Mouse (Mus musculus): ENCODE data around the gene Nt5c2. TPM values are rescaled to one million over a fixed set of nuclear protein-coding genes. Genes with fewer than 3 reads are reported as not detected.

Nt5c2 gene
- polyA plus RNA-seq, 1 experiment: 10.2 TPM

GRCm38 (mm10) chr19:47031770-47032169 lies 16.8 kb upstream of the Nt5c2 start:
- Histone ChIP-seq H3K27ac (ENCODE audit: insufficient read depth, low read length) (no peak overlapping the region), H3K36me3 (ENCODE audit: control insufficient read depth, insufficient read depth, low read length) (peaks cover 14% of the 10 kb centered on the region), H3K27me3 (ENCODE audit: control insufficient read depth, insufficient read depth, low read length) (no peaks in the 10 kb centered on the region), H3K4me1 (ENCODE audit: control insufficient read depth, insufficient read depth, insufficient read length) (no peaks in the 10 kb centered on the region), H3K4me3 (ENCODE audit: extremely low read depth, insufficient read depth, insufficient read length) (no peak overlapping the region; the same call in 1 of the 2 replicates)
- TF ChIP-seq POLR2A (IDR thresholded peaks at IDR 0.05; ENCODE audit: low read depth, low read length): no peak
- no peak for TF ChIP-seq CTCF (IDR thresholded peaks at IDR 0.05; ENCODE audit: extremely low read depth, insufficient read depth, insufficient read length, insufficient replicate concordance)
- DNase-seq (ENCODE audit: low read depth in 1 of 2, low spot score in 2 of 2): no peak
- 93% methylated on average over 6 of the region's 6 CpGs for WGBS

- Histone ChIP-seq H3K27ac (ENCODE audit: insufficient read depth, low read length) (no peak overlapping the region), H3K4me3 (ENCODE audit: extremely low read depth, insufficient read depth, insufficient read length) (no peak overlapping the region), H3K36me3 (ENCODE audit: control insufficient read depth, insufficient read depth, low read length) (peaks cover 9% of the 10 kb centered on the region), H3K27me3 (ENCODE audit: control insufficient read depth, insufficient read depth, low read length) (no peaks in the 10 kb centered on the region), H3K4me1 (ENCODE audit: control insufficient read depth, insufficient read depth, insufficient read length) (no peaks in the 10 kb centered on the region)
- DNase-seq (ENCODE audit: low read depth in 1 of 2, low spot score in 2 of 2): no peak
- 93% methylated on average over 9 of the region's 9 CpGs for WGBS
- TF ChIP-seq POLR2A (IDR thresholded peaks at IDR 0.05; ENCODE audit: low read depth, low read length): no peak
- TF ChIP-seq CTCF (IDR thresholded peaks at IDR 0.05; ENCODE audit: extremely low read depth, insufficient read depth, insufficient read length, insufficient replicate concordance): no peak
Measured at GRCm38 (mm10) chr19:47029796-47030195, 14.8 kb upstream of the Nt5c2 start.

DNA sequence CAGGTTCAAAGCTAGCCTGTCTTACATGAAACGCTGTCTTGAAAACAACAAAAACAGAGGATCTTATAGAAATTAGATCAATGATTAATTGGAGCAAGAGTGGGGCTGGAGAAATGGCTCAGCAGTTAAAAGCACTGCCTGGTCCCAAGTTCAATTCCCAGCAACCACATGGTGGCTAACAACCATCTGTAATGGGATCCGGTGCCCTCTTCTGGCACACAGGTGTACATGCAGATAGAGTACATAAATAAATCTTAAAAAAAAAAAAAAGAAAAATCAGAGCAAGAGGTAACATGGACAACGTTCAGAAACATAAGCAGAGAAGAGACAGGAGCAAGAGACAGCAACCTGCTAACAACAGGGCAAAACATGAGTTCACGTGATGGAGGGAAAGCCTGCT lies 11.6 kb upstream of the Nt5c2 start:
- H3K4me3 ChIP-seq (ENCODE audit: extremely low read depth, insufficient read depth, insufficient read length): no peak overlapping the region
- no peak overlapping the region for H3K27ac ChIP-seq (ENCODE audit: insufficient read depth, low read length)
- 77% methylated on average over 4 of the region's 4 CpGs for WGBS
- H3K27me3 ChIP-seq (ENCODE audit: control insufficient read depth, insufficient read depth, low read length): no peaks in the 10 kb centered on the region
- H3K36me3 ChIP-seq (ENCODE audit: control insufficient read depth, insufficient read depth, low read length): no peaks in the 10 kb centered on the region
- no peaks in the 10 kb centered on the region for H3K4me1 ChIP-seq (ENCODE audit: control insufficient read depth, insufficient read depth, insufficient read length)
- TF ChIP-seq CTCF (IDR thresholded peaks at IDR 0.05; ENCODE audit: extremely low read depth, insufficient read depth, insufficient read length, insufficient replicate concordance): no peak
- TF ChIP-seq POLR2A (IDR thresholded peaks at IDR 0.05; ENCODE audit: low read depth, low read length): no peak
- DNase-seq (ENCODE audit: low read depth in 1 of 2, low spot score in 2 of 2): no peak

GRCm38 (mm10) chr19:47024954-47025353 lies 10.0 kb upstream of the Nt5c2 start:
- Histone ChIP-seq H3K27me3 (ENCODE audit: control insufficient read depth, insufficient read depth, low read length) (no peaks in the 10 kb centered on the region), H3K27ac (ENCODE audit: insufficient read depth, low read length) (no peak overlapping the region), H3K36me3 (ENCODE audit: control insufficient read depth, insufficient read depth, low read length) (no peaks in the 10 kb centered on the region), H3K4me1 (ENCODE audit: control insufficient read depth, insufficient read depth, insufficient read length) (no peaks in the 10 kb centered on the region), H3K4me3 (ENCODE audit: extremely low read depth, insufficient read depth, insufficient read length) (no peak overlapping the region)
- no peak for DNase-seq (ENCODE audit: low read depth in 1 of 2, low spot score in 2 of 2)
- WGBS: 89% methylated on average over 10 of the region's 10 CpGs
- TF ChIP-seq CTCF (IDR thresholded peaks at IDR 0.05; ENCODE audit: extremely low read depth, insufficient read depth, insufficient read length, insufficient replicate concordance) (no peak), POLR2A (IDR thresholded peaks at IDR 0.05; ENCODE audit: low read depth, low read length) (no peak)

DNA sequence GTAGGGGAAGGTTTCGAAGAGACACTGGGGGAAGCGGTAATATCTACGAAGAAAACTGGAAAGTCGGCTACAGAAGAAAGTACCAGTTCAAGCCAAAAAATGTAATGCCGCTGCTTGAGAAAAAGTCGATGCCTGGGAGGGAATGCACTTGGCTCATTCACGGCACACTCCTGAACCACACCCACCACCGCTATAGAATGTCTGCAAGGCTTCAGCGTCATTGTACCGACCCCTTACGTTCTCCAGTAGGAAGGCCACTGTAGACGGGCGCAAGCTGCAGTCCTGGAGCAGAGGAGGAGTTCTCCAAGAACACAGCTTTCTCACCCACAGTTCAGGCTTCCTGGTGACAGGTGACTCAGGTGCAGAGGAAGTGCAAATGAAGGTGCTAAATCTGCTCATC lies 8.6 kb upstream of the Nt5c2 start:
- no peaks in the 10 kb centered on the region for H3K4me1 ChIP-seq (ENCODE audit: control insufficient read depth, insufficient read depth, insufficient read length)
- no peaks in the 10 kb centered on the region for H3K27me3 ChIP-seq (ENCODE audit: control insufficient read depth, insufficient read depth, low read length)
- H3K27ac ChIP-seq (ENCODE audit: insufficient read depth, low read length): no peak overlapping the region
- WGBS: 83% methylated on average over 13 of the region's 13 CpGs
- no peak for DNase-seq (ENCODE audit: low read depth in 1 of 2, low spot score in 2 of 2)
- H3K4me3 ChIP-seq (ENCODE audit: extremely low read depth, insufficient read depth, insufficient read length): no peak overlapping the region
- no peak for TF ChIP-seq POLR2A (IDR thresholded peaks at IDR 0.05; ENCODE audit: low read depth, low read length)
- TF ChIP-seq CTCF (IDR thresholded peaks at IDR 0.05; ENCODE audit: extremely low read depth, insufficient read depth, insufficient read length, insufficient replicate concordance): no peak
- no peaks in the 10 kb centered on the region for H3K36me3 ChIP-seq (ENCODE audit: control insufficient read depth, insufficient read depth, low read length)

- no peaks in the 10 kb centered on the region; the same call in 1 of the 2 replicates for H3K27me3 ChIP-seq (ENCODE audit: control insufficient read depth, insufficient read depth, low read length)
Measured at GRCm38 (mm10) chr19:47022709-47023108, 7.8 kb upstream of the Nt5c2 start.

GRCm38 (mm10) chr19:47019326-47019725 lies 4.4 kb upstream of the Nt5c2 start:
- Histone ChIP-seq H3K36me3 (ENCODE audit: control insufficient read depth, insufficient read depth, low read length) (no peaks in the 10 kb centered on the region), H3K27me3 (ENCODE audit: control insufficient read depth, insufficient read depth, low read length) (peaks cover 13% of the 10 kb centered on the region), H3K27ac (ENCODE audit: insufficient read depth, low read length) (no peak overlapping the region), H3K4me1 (ENCODE audit: control insufficient read depth, insufficient read depth, insufficient read length) (peaks cover 10% of the 10 kb centered on the region), H3K4me3 (ENCODE audit: extremely low read depth, insufficient read depth, insufficient read length) (no peak overlapping the region)
- 53% methylated on average over 6 of the region's 6 CpGs for WGBS
- no peak for DNase-seq (ENCODE audit: low read depth in 1 of 2, low spot score in 2 of 2)
- no peak for TF ChIP-seq POLR2A (IDR thresholded peaks at IDR 0.05; ENCODE audit: low read depth, low read length)
- no peak for TF ChIP-seq CTCF (IDR thresholded peaks at IDR 0.05; ENCODE audit: extremely low read depth, insufficient read depth, insufficient read length, insufficient replicate concordance)

More at GRCm38 (mm10) chr19:47022709-47023108, 7.8 kb upstream of the Nt5c2 start:
- Histone ChIP-seq H3K27ac (ENCODE audit: insufficient read depth, low read length) (no peak overlapping the region), H3K36me3 (ENCODE audit: control insufficient read depth, insufficient read depth, low read length) (no peaks in the 10 kb centered on the region), H3K4me3 (ENCODE audit: extremely low read depth, insufficient read depth, insufficient read length) (no peak overlapping the region), H3K4me1 (ENCODE audit: control insufficient read depth, insufficient read depth, insufficient read length) (no peaks in the 10 kb centered on the region)
- WGBS: 55% methylated on average over 4 of the region's 4 CpGs
- DNase-seq (ENCODE audit: low read depth in 1 of 2, low spot score in 2 of 2): no peak
- TF ChIP-seq POLR2A (IDR thresholded peaks at IDR 0.05; ENCODE audit: low read depth, low read length) (no peak), CTCF (IDR thresholded peaks at IDR 0.05; ENCODE audit: extremely low read depth, insufficient read depth, insufficient read length, insufficient replicate concordance) (no peak)

All from spleen, adult 2 months (tissue).